Mouse (Mus musculus) gastrocnemius, adult 8-10 months (tissue): ENCODE measurements around the gene Gtf3c3. TPM values are rescaled to one million over a fixed set of nuclear protein-coding genes. Genes with fewer than 3 reads are reported as not detected.

Experiments
- total RNA-seq, 4 experiments: library from RNA; stranded (reverse); gene quantifications; 2 replicates each; pipeline ENCODE4 v1.2.4; 2022

Gene Gtf3c3
- total RNA-seq, 4 experiments from 2014 or later: 7.4 to 10.8 (median 8.8) TPM

Other genes with a start within 250 kb of the Gtf3c3 start
- gene Hecw2, start 243.8 kb downstream of the Gtf3c3 start, total RNA-seq: 1 to 10 TPM; 1.9 to 4.3 (median 2.3) TPM
- gene Ccdc150, start 188.3 kb downstream of the Gtf3c3 start, total RNA-seq: under 1 TPM in 1 of 4 experiments, not detected in 3; 0.11 TPM
- 1 to 10 TPM; 1.4 to 2.5 (median 1.9) TPM for gene Pgap1, start 118.7 kb upstream of the Gtf3c3 start, total RNA-seq